Mouse (Mus musculus) MN1 (cell line): Measurements from ENCODE around the gene Plxna4.

Source experiments
- DNase-seq: peaks from one replicate; pipeline ENCODE4 v3.0.0-alpha.2; 2016; ENCODE audit warnings: low spot score

Gene Plxna4

DNA sequence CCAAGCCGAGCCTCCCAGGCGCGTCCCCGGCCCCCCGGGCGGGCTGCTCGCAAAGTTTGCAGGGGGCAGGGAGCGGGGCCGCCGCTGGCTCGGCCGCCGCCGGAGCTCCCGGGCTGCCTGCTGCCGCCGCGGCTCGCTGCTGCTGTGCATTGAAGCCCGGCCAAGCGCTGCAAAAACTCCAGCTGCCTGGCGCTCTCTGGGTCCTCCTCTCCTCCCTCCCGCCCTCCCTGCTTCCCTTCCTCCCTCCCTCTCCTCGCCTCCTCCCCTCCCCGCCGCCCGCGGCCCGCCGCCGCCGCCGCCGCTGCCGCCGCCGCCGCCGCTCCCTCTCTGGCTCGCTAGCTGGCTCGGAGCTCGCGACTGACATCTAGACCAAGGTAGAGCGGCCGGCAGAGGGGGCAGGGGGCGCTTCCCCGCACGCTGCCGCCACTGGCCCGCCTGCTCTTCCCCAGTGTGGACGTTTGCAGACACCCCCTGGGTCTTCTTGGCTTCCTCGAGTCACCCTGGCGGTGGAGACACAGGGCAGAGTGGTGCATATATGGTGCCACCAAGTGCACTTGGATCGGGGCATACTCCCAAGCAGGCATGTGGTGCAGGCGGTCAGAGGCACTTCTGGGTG, at the start of gene Plxna4:
Gene Plxna4, minus strand, starts transcription at position 137 of the 616 bp plus-strand sequence.
- DNase-seq = peak; percentile 78

DNA sequence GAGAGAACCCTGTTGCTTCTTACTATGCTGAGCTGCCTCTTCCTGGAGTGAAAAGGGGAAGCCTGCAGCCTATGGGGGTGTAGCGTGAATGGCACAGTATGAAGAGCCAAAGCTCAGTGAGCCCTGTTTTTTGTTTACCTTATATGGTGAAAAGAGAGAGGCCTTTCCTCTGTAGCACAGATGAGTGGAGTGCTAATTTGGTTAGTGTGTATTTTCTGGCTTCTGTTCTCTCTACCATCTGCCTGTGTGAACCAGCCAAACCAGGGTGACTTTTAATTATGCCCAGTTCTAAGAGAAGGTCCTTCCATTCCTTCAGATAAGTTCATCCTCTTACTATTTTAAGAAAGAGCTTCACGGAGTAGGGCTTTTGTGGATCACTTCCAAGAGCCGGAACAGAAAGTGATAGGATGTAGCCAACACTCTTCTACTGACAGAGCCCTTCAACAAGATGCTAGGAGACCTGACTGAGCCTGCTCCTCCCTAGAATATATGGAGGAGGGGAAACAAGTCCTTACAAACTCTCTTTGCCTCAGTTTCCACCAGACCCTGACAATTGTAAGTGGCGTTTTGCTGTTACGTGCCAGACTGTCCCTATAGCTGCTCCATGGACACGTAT, 49.7 kb upstream of the Plxna4 start:
- DNase-seq = peak; percentile 55

DNA sequence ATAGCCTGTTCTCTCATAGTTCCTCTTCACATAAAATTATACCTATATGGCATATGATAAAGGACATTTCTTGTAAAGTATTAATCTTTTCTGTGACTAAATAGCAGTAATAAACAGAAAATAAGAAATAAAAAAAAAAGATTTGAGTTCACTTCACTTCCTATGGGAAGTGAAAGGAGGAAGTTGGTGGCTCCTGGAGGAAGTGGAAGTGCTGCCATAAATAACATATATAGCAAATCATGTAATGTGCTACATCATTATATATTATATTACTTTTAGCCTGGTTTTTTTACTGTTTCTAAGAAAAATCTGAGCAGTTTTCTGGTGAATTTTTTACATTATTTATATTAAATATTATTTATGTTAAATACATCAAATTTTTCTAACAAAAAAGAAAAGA, 22.7 kb upstream of the Plxna4 start:
- DNase-seq = no peak

DNA sequence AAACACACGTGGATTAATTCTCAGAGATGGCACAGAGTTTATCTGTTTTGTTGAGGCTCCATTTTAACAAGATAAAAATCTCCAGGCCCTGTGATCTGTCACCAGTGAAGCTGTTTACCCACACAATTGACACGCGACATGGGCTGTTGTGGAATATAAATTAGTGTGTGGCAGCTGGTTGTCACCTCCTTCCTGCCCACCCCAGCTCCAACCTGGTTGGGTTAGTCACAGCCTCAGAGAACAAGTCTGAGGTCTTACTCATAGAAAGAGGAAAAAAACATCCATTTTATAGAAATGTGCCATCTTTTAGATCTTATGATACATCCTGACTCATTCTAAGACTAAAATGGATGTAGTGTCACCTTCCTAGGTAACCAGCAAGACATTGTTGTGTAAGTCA, 18.8 kb upstream of the Plxna4 start:
- DNase-seq = peak; percentile 21

DNA sequence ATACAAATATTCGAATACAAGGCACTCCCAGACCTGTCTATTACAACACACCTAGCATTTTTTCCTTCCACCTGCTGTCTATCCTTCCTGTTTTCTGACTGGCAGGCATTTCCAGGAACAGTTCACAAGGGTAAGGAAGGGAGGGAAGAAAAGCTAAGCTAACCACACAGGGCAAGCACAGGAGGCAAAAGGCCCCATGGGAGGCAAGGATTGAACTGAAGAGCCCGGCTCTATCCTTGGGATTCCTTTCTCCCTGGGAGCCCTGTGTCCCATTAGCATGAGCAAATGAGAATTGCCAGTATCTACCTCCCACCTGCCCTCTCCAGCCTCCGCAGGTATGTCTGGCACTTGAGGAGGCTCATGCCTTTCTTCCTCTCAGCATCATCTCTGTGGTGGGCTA, 17.6 kb upstream of the Plxna4 start:
- no peak for DNase-seq

DNA sequence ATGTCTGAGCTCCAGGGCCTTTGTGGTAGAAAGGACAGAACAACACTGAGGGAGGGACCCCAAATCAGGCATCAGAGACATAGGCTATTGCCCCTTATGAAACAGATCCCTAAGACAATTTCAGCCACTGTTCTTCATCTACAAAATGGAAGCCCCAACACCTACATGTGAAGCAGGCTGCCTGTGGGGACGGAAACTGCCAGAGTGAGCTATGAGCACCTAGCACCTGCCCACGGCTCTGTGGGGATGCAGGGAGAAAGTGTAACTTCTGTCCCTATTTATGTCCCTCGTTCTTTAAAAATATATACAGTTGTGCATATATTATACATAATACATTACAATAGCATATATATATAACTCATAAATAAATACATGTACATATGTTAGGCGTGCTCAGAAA, 16.9 kb upstream of the Plxna4 start:
- no peak for DNase-seq

DNA sequence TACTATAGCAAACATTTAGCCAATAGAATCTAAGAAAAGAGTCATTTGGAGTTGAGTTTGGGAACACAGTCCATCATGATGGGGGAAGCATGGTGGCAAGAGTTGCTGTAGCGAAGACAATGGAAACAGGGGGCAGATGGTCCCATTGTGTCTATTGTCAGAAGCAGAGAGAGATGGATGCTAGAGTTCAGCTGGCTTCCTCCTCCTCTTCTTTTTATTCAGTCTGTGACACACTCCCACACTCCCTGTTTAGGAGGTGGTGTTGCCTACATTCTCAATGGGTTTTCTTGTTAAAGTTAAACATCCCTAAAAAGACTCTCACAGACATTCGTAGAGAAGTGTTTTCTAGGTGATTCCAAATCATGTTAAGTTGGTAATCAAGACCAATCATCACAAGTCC, 14.1 kb upstream of the Plxna4 start:
- no peak for DNase-seq

DNA sequence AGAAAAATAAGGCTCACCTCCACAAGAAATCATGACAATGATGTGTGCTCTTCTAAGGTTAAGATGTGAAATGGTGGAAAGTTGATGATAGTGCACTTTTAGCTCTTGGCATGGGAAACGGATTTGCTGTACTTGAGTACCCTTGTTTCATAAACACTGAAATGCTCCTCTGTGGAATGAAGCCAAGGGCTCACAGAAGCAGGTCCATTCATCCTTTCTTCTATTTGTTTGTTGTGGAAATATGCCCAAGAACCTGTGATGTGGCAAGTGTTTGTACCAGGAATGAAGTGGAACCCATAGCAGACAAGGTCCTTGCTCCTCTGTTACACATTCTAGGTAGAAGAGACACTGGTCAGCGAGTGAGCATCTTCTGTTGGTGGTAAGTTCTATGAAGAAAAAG, 13.3 kb upstream of the Plxna4 start:
- no peak for DNase-seq

DNA sequence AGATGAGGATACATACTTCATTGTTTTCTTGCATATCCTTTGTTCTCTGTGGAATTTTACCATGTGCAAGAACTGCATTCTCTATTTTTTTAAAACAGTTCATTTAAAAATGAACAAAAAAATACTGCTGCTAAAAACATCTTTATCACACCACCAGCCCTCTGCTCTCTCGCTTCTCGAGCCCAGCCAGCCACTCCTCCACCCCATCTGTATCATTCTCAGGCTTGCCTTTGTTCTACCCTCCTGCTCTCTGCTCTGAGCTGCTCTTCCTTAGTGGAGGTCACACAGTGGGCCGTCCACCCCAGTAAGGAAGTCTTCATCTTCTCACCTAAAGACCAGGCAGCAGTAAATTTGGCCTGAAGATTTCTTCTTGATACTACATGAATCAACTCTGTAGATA, 7.6 kb upstream of the Plxna4 start:
- no peak for DNase-seq

DNA sequence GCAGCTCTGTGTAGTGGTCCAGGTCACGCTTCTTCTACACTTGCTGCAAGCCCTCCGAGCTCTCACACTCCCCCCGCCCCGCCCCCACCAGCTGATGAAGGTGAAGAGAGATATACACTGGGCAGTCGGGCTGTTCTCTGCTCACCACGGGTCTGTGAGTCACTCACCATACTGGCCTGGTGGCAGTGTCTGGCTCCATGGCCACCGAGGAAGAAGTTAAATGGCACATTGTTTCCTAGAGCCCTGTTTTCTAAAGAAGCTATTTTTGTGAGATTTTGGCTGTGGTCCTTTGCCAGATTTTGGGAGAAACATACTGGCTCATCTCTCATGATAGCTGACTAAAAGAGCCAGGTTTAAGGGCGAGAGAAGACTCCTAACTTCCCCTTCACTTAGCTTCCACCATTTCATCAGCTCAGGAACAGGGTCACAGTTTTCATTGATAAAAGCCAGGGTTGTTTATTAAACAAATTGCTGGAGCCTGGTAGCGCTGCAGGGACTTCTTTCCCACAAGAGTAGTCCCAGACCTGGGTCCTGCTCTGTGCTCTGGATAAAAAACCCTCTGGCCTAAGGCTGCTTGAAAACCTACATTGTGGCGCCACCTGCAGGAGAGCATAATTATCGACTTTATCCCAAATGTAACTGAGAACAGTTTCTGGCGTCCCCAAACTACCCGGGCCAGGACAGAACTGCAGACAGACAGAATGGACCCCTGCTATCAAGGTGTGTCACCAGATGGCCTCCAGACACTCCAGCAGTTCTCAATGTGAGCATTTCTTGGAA, 3.2 kb upstream of the Plxna4 start:
- peak; percentile 90 for DNase-seq

DNA sequence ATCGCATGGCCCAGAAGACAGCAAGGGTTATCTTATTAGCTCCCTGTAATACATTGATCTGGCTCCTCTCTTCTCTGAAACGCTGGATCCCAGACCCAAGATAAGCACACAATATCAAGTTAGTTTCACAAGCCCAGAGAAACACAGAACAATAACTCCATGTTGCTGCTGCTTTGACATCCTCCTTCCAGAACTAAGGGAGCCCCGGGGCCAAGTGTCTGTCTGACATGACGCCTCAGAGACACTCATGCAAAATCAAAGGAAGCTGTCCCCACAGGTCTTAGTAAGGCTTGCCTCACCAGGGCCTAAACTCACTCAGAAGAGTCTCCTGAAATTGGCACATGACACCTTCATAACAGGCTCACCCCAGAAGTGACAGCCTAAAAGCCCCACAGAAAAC, 1.6 kb upstream of the Plxna4 start:
- DNase-seq = peak; percentile 28

DNA sequence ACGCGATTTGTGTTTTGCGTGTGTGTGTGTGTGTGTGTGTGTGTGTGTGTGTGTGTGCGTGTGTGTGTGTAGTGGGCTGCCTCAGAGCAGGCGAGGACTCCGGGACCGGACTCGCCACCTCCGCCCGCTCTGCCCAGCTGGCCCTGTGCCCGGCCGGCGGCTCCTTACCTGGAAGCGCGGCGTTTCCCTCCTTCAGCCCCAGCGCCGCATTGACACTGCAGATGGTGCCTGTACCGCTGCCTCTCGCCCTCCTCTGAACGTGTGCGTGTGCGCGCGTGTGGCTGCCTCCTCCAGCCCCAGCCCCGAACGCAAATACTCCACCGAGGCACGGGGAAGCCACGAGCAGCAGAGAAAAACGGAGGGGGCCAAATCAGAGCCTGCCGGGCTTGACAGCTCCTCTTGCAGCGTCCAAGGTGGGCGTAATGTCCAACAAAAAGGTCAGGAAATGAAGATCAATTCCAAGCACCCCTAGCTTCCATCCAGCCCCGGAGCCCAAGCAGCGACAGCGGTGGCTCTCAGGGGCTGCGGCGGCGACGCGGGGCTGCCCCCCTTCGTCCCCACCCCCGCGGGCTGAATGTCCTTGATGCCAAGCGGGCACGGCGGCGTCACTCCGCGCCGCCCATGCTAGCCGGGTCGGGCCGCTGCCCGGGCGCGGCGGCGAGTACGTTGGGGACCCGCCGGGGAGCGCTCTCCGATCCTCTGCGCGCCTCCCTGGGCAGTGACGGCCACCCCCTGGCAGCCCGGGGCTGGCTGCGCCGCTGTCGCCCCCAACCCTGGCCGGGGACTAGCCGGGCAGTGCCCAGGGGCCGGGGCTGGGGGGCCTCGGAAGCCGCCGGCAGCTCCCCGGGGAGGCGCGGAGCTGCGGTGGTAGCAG, 619 bp downstream of the Plxna4 start:
- peak; percentile 46 for DNase-seq

DNA sequence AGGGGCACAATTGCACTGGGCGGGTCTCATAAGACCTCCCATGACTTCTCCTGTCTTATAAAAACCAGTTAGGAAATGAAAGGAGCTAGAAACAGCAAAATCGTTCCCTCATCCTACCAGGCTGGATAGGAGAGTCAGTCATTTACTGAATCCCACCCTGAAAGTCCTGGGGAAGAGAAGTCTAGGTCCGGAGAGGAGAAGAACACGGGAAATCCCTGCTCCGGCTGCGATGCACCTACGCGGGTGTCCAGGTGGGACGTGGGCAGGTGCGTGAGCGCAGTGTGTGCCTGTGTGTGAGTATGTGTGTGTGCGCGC, 1.2 kb downstream of the Plxna4 start:
- peak; percentile 17 for DNase-seq

DNA sequence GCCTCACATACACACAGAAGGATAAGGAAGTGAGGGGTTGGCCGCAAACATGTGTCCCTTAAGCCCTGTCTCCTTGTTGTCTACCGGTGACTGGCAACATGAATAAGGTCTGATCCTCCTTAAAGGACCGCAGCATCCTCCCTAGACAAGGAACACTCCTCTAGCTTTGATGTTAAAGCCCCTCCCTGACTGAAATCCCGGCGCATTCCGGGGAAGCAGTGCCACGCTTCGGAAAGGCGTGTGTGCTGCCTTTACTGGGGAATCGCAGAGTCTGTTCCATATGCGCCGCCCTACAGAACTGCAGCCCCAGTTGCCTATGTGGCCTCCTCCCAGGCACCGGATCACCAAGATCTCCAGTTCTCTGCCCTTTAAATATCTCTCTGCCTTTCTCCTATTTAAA, 1.6 kb downstream of the Plxna4 start:
- DNase-seq = peak; percentile 41

DNA sequence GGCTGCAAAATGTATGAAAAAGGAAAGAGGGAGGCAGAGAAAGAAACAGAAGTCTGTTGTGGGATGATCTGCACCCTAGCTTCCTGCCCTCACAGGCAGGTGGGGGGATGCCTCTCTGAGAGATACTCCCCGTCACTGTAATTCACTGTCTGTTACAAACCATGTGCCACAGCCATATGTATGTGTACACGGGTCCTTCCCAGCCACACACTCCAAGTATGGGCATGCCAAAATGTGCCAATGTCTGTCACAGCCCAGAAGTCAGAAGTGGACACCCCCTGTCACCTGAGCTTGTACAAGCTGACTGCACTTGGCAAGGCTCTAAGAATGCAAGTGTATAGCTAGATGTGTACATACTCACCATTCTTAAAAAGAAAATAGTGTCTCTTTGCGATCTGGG, 2.8 kb downstream of the Plxna4 start:
- no peak for DNase-seq

DNA sequence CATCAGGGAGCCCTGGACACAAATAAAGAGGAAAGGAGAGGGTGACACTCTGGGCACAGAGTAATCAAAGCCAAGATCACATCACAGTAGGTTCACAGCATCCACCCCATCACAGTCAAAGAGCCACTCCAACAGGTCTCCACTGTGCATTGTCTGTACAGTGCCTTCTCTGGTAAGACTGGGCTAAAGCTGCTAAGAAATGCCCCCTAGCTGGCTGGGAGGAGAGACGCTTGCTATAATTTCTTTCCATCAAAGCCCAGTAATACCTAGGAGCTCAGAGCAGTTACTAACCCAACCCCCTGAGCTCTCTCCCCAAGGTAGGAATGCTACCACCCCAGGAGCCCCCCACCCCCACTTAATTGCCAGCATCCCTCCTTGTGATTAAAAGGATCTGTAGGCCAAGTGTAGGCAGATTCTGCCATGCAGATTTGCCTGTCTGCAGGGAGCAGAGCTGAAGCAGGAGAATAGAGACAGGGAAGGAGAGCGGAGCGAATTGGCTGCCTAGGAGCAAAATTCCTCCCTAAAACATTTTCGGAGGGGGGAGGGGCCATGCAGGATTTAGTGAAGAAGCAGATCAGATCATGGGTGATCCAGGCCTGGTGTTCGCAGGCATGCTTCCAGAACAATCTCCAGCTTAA, 3.6 kb downstream of the Plxna4 start:
- DNase-seq = peak; percentile 30

DNA sequence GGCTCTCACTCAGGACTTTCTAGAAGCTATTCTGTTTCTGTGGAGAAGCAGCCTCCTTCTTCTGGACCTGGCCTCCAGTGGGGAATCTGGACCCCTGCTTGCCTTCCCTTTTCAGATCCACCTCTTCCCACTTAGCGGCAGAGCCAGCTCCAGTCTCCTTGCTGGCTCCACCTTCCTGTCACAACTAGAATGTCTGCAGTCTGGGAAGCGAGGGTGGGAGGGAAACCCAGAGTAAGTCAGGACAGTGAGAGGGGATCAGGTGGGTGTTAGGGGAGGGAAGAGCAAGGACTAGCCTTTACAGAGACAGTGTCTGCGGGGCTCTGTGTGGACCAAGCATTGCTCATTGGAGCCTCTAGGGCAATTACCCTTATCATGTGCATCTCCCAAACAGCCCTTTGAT, 4.4 kb downstream of the Plxna4 start:
- DNase-seq = no peak

DNA sequence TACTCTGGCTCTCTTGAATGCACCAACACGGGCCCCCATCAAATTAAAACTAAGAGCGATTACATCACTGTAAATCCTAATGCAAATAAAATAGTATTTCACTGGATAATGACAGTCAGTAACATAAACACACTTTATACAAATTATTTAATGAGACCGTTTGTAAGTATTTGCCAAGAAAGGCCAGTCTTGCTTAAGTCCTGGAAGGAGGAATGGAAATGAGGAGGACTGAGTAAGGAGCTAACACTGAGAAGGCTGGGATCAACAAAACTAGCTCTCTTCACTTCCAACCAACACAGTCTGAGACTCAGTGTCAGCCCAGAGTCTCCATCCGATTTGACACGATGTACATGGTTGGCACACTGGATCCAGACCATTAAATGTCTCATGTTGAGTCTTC, 16.5 kb downstream of the Plxna4 start:
- no peak for DNase-seq

DNA sequence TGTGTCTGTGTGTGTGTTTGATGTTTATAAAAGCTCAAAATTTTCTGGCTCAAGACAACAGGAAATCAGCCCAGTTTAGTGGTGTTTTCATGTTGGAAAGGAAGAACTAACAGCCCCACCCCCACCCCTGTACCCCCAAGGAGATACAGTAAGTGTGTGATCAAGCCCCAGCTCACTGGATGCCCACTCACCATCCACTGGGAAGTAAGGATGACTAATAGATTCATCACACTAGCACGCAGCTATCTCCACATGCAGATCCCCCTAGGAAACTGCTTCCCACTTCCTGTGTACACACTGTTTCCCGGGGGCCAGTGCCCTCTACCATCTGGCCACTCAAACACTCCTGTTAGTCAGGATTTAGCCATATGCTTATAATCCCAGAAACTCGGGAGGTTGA, 17.5 kb downstream of the Plxna4 start:
- no peak for DNase-seq

DNA sequence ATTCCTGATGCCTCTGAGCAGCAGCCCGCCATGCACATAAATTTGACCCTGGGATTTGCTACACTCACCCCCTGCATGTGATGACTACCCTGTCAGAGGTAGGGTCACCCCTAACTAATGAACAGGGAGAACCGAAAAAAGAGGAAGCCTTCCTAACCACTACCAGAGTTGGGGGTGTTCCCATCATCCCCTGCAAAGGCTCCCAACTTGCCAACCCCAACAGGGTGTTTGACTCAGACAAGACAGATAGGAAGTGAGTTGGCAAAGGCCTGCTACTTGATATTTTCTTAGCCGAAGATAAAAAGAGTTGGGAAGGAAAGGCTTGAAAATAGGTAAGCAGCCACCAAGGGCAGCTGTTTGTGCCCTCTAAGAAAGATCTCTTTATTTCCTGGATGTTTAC, 18.1 kb downstream of the Plxna4 start:
- no peak for DNase-seq

DNA sequence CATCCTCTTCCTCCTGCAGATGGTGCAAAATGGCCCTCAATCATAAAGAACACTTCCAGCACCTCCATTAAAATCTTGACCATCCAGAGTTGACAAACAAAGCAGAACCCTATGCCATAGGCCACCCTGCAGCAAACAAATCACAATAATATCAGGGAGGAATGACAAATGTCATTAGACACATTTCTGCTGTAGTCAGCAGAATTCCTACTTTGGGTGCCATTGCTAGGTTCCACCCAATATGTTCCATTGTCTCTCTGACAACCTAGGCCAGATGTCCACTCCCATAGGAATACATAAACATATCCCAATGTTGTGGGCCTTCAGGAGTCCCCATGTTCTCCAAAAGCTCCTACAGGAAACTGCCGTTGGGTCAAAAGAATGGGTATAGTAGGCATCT, 41.1 kb downstream of the Plxna4 start:
- no peak for DNase-seq

DNA sequence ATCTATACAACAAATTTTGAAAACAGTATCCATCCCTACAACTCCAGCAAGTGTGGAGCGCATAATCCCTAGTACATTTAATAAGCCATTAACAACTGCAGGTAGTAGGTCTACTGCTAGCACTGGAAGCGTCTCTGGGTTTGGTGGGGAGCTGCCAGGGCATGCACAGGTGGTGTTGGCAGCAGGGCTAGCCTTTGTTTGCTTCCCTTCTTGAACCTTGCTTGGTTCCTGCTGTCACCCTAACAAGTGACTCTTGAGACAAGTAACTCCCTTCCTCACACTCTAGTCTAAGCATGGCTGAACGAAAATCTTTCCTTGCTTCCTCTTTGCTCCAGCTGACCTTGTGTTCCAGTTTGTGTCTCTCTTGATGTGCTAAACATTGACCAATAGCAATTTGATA, 44.0 kb downstream of the Plxna4 start:
- DNase-seq = no peak
